Mouse (Mus musculus) bone marrow, adult 2 months (tissue): Measurements from ENCODE around the gene Fance.

Experiments
- CTCF ChIP-seq: fragments of 200-500 bp; IDR thresholded peaks from 2 replicates; pipeline ENCODE4 v1.5.1; 2011; ENCODE audit warnings: low read length, control low read depth; ENCODE audit not compliant: control insufficient read depth, insufficient read depth
- POLR2A ChIP-seq: fragments of 200-500 bp; IDR thresholded peaks from 2 replicates; pipeline ENCODE4 v1.6.1; 2011; ENCODE audit warnings: low read depth, mild to moderate bottlenecking, control low read depth, low read length, borderline replicate concordance; ENCODE audit not compliant: control insufficient read depth

- TF ChIP-seq CTCF (no peak), POLR2A (no peak)
These were observed 34.1 kb upstream of the Fance start for GRCm38 (mm10) chr17:28279236-28279635.
